8 mouse cellular contexts compared by ENCODE assay signal in genomic region chr11:46311181-46311702, GRCm38 (mm10). TPM values are rescaled to one million over a fixed set of nuclear protein-coding genes. Genes with fewer than 3 reads are reported as not detected.
A peak's percentile ranks its signal among the peaks of the same experiment; 100 is the strongest.
DNase-seq lines count a peak whose midpoint lies in the region; ATAC-seq and TF ChIP-seq lines count a peak whose summit lies in the region.

No protein-coding gene starts in this region.

- DNase-seq in lung, adult 18-20 months, result peak; percentile 24 to 45
- no peak for DNase-seq in lung, postnatal 14 days
- DNase-seq in kidney, postnatal 36 days, result peak; percentile 38 to 66
- DNase-seq in midbrain, postnatal 0 days (ENCODE audit: low spot score), result peak; percentile 42
- no peak for DNase-seq in ovary, adult 18-20 months (ENCODE audit: low spot score)
- no peak for DNase-seq in gastrocnemius, postnatal 4 days (ENCODE audit: low spot score in 2 of 2)

- peak overlapping the region; percentile 85 for H3K4me2 ChIP-seq in midbrain, postnatal 0 days (ENCODE audit: low read depth, low read length, poor library complexity, severe bottlenecking)

- H3K27me3 ChIP-seq in midbrain, postnatal 0 days (ENCODE audit: insufficient read depth, low read length), result no peaks in the 10 kb centered on the region

- peaks cover 4% of the 10 kb centered on the region for H3K4me1 ChIP-seq in bone marrow, adult 2 months (ENCODE audit: control insufficient read depth, insufficient read depth, low read length)
- H3K4me1 ChIP-seq in midbrain, postnatal 0 days (ENCODE audit: insufficient read depth, low read length), result peaks cover 5% of the 10 kb centered on the region; the same call in 1 of the 2 replicates

- 0 out of 2 replicates have a peak, but pooled peaks have one; percentile 10 for ATAC-seq in erythroid progenitor cell, adult 5-6 weeks (replicated peaks; ENCODE audit: low FRiP score, poor library complexity, severe bottlenecking)
- ATAC-seq in midbrain, postnatal 0 days (ENCODE audit: low FRiP score), result peak; percentile 14; the same call in 1 of the 2 replicates

- peak overlapping the region; percentile 97 for H3K4me3 ChIP-seq in bone marrow, adult 2 months (replicated peaks; ENCODE audit: control insufficient read depth, low read depth, low read length)
- H3K4me3 ChIP-seq in midbrain, postnatal 0 days (ENCODE audit: low read depth, low read length), result peak overlapping the region; percentile 97

- H3K9me3 ChIP-seq in midbrain, postnatal 0 days (ENCODE audit: low read length), result no peaks in the 10 kb centered on the region

- H3K9ac ChIP-seq in midbrain, postnatal 0 days (replicated peaks; ENCODE audit: low read length, poor library complexity, severe bottlenecking), result peak overlapping the region; percentile 92

- no peak for TF ChIP-seq POLR2A in bone marrow, adult 2 months (IDR thresholded peaks at IDR 0.05; ENCODE audit: borderline replicate concordance, control insufficient read depth, low read depth, low read length)

- no peak for TF ChIP-seq CTCF in bone marrow, adult 2 months (IDR thresholded peaks at IDR 0.05; ENCODE audit: control insufficient read depth, insufficient read depth, low read length)
- no peak for TF ChIP-seq CTCF in midbrain, postnatal 0 days (IDR thresholded peaks at IDR 0.05)

- under 1% methylated on average over 14 of the region's 14 CpGs for WGBS in bone marrow, adult 2 months
- 4% methylated on average over 12 of the region's 14 CpGs for WGBS in midbrain, postnatal 0 days

- no peaks in the 10 kb centered on the region for H3K36me3 ChIP-seq in midbrain, postnatal 0 days (ENCODE audit: insufficient read depth, low read length)

- peak overlapping the region; percentile 94 for H3K27ac ChIP-seq in bone marrow, adult 2 months (ENCODE audit: control insufficient read depth, insufficient read depth, low read depth, low read length, poor library complexity)
- peak overlapping the region; percentile 93 for H3K27ac ChIP-seq in midbrain, postnatal 0 days (ENCODE audit: low read depth, low read length)

RNA-seq across cellular contexts. Expression of gene Cyfip2, which starts 1.4 kb away (rescaled TPM):
- 13.4 and 32.6 TPM in 2 replicates for polyA plus RNA-seq in bone marrow, adult 2 months (2011; ENCODE audit: insufficient read depth, insufficient read length, low replicate concordance, missing spikeins)
- 42.9 and 56.6 TPM in 2 replicates for total RNA-seq in erythroid progenitor cell, adult 5-6 weeks (2015; ENCODE audit: low replicate concordance)
- 13.5 and 14.4 TPM in 2 replicates for total RNA-seq in erythroid progenitor cell, adult 5-6 weeks (2017; ENCODE audit: low replicate concordance)
- total RNA-seq in midbrain, postnatal 0 days (2014; rRNA removed), result 133 and 141 TPM in 2 replicates
- 79.4 and 83.7 TPM in 2 replicates for polyA plus RNA-seq in midbrain, postnatal 0 days (2015; fragmentation: Nextera tagmentation; extraction: Ambion mirVana)
- 1 to 10 TPM; 2.1 to 2.3 TPM for total RNA-seq in gastrocnemius, postnatal 4 days (2021)

Comparison
In these comparisons a context has a peak if more than half of its experiments do, and no peak if none do; other contexts are left out.
1. DNase-seq: peak in lung, adult 18-20 months (2 of 2), kidney, postnatal 36 days (2 of 2) and midbrain, postnatal 0 days (single experiment); none in lung, postnatal 14 days (single experiment), ovary, adult 18-20 months (single experiment) and gastrocnemius, postnatal 4 days (0 of 2).
2. RNA of gene Cyfip2, which starts 1.4 kb away (total RNA-seq): 133 to 141 TPM in midbrain, postnatal 0 days and 13.5 to 56.6 TPM in erythroid progenitor cell, adult 5-6 weeks; 2.1 to 2.3 TPM in gastrocnemius, postnatal 4 days; every median in the first group is over 4 times any median in the second.